Mouse (Mus musculus): Measurements from ENCODE around the gene Slc7a10.

DNA sequence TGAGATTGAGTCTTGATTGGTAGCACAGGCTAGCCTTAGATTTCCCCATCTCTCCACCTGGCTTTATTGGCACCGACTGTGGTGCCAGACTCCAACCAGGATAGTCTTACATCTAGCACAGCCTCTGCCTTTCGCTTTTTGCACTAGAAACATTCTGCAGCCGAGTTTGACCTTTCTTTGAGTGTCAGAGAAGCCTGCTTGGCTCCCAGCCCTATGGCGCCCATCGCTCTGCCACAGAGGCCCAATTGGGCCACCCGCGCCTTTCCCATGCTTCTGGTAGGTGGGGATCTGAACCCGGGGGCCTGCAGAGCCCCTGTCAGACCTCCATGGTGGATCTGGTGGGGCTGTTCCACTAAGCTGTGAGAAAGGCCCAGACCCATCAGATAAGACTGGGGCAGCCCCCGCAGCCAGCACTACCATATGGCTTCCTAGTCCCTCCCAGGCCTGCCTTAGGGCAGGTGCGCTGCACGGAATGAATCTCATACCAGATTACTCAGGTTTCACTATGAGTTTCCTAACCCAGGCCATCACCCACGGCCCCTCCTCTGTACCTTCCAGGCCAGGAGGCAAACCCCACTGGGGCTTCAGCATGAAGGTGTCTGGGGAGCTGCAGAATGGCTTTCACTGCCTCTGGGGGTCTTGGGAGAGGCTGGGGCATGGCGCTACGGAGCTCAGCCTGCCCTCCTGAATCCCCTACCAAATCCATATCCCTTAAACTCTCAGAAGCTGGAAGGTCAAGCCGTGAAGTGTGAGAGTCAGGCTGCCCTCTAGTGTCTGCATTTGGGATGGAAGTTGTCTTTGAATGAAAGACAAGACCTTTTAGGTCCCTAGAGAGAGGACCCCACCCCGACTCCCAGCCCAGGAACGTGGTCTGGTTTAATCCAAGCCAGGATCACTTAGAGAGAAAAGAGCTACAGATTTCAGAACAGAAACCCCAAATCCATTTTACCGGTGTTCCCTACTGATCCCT lies 9.5 kb upstream of the Slc7a10 start:
- TF ChIP-seq GATA1 (IDR thresholded peaks at IDR 0.05; ENCODE audit: low read length) (no peak), TAL1 (IDR thresholded peaks at IDR 0.05; ENCODE audit: low read length) (no peak)
